Mouse (Mus musculus): ENCODE measurements at regions not wholly inside any gene's neighbourhood (a gene's known extent, or its start where the extent isn't known, plus 50 kb on each side); places are given as distances from the start of the nearest gene placed in this dataset.

DNA sequence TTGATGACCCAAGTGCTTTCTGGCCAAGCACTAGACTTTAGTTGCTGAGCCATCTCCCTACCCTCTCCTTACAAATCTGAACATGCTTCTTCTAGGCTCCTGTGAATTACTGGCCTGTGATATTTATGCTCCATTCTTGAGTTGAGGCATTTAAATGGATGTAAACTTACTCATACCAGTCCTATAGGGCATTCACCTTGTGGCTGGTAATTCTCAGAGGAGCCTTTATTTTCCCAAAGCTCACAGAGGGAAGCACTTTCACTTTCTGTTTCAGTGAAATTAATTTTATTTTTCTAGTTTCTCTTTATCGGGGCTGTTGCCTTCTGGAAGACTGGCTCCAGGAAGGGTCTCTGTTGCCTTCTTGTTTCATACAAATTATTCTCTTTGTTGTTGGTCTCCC is 163.9 kb downstream of the Pdgfra start:
- TF ChIP-seq CTCF (IDR thresholded peaks at IDR 0.05; ENCODE audit: low read depth, low read length): no peak
- TF ChIP-seq POLR2A (IDR thresholded peaks at IDR 0.05; ENCODE audit: borderline replicate concordance, low read depth, low read length): no peak

Data from bone marrow macrophage, adult 2 months (primary cell).